8 mouse cellular contexts compared by ENCODE assay signal in genomic region chr9:25482322-25482998, GRCm38 (mm10). TPM values are rescaled to one million over a fixed set of nuclear protein-coding genes. Genes with fewer than 3 reads are reported as not detected.
DNase-seq lines count a peak whose midpoint lies in the region; ATAC-seq and TF ChIP-seq lines count a peak whose summit lies in the region.

No protein-coding gene starts in this region.

- peaks cover 8% of the 10 kb centered on the region; the same call in 1 of the 2 replicates for H3K4me1 ChIP-seq in kidney, embryonic 14.5 days (ENCODE audit: control insufficient read depth, insufficient read depth, low read length)
- H3K4me1 ChIP-seq in heart, embryonic 15.5 days (replicated peaks), result peaks cover 55% of the 10 kb centered on the region
- peaks cover 51% of the 10 kb centered on the region for H3K4me1 ChIP-seq in liver, embryonic 15.5 days (replicated peaks)
- H3K4me1 ChIP-seq in small intestine, adult 2 months (ENCODE audit: control insufficient read depth, insufficient read depth, insufficient read length, low read length), result peaks cover 17% of the 10 kb centered on the region

- 0 out of 2 replicates have a peak, but pooled peaks cover 2% of the 10 kb centered on the region for H3K27me3 ChIP-seq in kidney, embryonic 14.5 days (ENCODE audit: control insufficient read depth, insufficient read depth, low read length)
- H3K27me3 ChIP-seq in heart, embryonic 15.5 days, result no peaks in the 10 kb centered on the region
- H3K27me3 ChIP-seq in liver, embryonic 15.5 days, result peaks cover 19% of the 10 kb centered on the region
- no peaks in the 10 kb centered on the region for H3K27me3 ChIP-seq in small intestine, adult 2 months (ENCODE audit: control insufficient read depth, insufficient read depth, low read length)

- DNase-seq in kidney, adult 9 months, result no peak
- DNase-seq in brain, adult 2 months (ENCODE audit: low read depth, low spot score), result peak; percentile 33
- no peak for DNase-seq in Muller cell, postnatal 12 days (ENCODE audit: inconsistent ontology term)

- TF ChIP-seq CTCF in small intestine, adult 2 months (IDR thresholded peaks at IDR 0.05; ENCODE audit: extremely low read depth, insufficient read length, insufficient replicate concordance, low read depth, low read length), result no peak

- no peak for ATAC-seq in kidney, embryonic 14.5 days (ENCODE audit: low FRiP score, low TSS enrichment)
- no peak for ATAC-seq in heart, embryonic 15.5 days (replicated peaks; ENCODE audit: insufficient number of reproducible peaks, insufficient read depth, low FRiP score, low read depth)
- ATAC-seq in liver, embryonic 15.5 days (ENCODE audit: insufficient read depth), result no peak
- ATAC-seq in activated CD4-positive, CD25-positive, alpha-beta regulatory T cell, adult 4 months, result no peak

- TF ChIP-seq POLR2A in small intestine, adult 2 months (IDR thresholded peaks at IDR 0.05; ENCODE audit: low read depth, low read length), result peak; percentile 29; the same call in 1 of the 2 replicates

- H3K4me2 ChIP-seq in kidney, embryonic 14.5 days (replicated peaks; ENCODE audit: low read depth, low read length), result peak overlapping the region; percentile 75; the same call in 1 of the 2 replicates
- peak overlapping the region; percentile 90 for H3K4me2 ChIP-seq in heart, embryonic 15.5 days
- H3K4me2 ChIP-seq in liver, embryonic 15.5 days, result peak overlapping the region; percentile 82

- H3K36me3 ChIP-seq in kidney, embryonic 14.5 days (ENCODE audit: control insufficient read depth, insufficient read depth, low read length), result no peaks in the 10 kb centered on the region
- no peaks in the 10 kb centered on the region for H3K36me3 ChIP-seq in heart, embryonic 15.5 days
- H3K36me3 ChIP-seq in liver, embryonic 15.5 days (replicated peaks), result no peaks in the 10 kb centered on the region
- 0 out of 2 replicates have a peak, but pooled peaks cover 2% of the 10 kb centered on the region for H3K36me3 ChIP-seq in small intestine, adult 2 months (ENCODE audit: control insufficient read depth, insufficient read depth, low read length)

- no peak overlapping the region for H3K27ac ChIP-seq in kidney, embryonic 14.5 days (ENCODE audit: low read depth, low read length)
- H3K27ac ChIP-seq in heart, embryonic 15.5 days, result no peak overlapping the region
- no peak overlapping the region for H3K27ac ChIP-seq in liver, embryonic 15.5 days (replicated peaks)
- H3K27ac ChIP-seq in small intestine, adult 2 months (ENCODE audit: insufficient read depth, low read depth, low read length), result no peak overlapping the region

- H3K9me3 ChIP-seq in kidney, embryonic 14.5 days (ENCODE audit: control insufficient read depth, low read length), result no peaks in the 10 kb centered on the region
- no peaks in the 10 kb centered on the region for H3K9me3 ChIP-seq in heart, embryonic 15.5 days (replicated peaks)
- no peaks in the 10 kb centered on the region for H3K9me3 ChIP-seq in liver, embryonic 15.5 days (replicated peaks)

- 45% methylated on average over 22 of the region's 22 CpGs for WGBS in kidney, embryonic 14.5 days
- 34% methylated on average over 22 of the region's 22 CpGs for WGBS in heart, embryonic 15.5 days
- 35% methylated on average over 22 of the region's 22 CpGs for WGBS in liver, embryonic 15.5 days (ENCODE audit: insufficient replicate concordance)
- WGBS in small intestine, adult 2 months, result 60% methylated on average over 22 of the region's 22 CpGs

- H3K9ac ChIP-seq in kidney, embryonic 14.5 days (ENCODE audit: low read depth, low read length), result no peak overlapping the region
- H3K9ac ChIP-seq in heart, embryonic 15.5 days, result peak overlapping the region; percentile 84
- H3K9ac ChIP-seq in liver, embryonic 15.5 days, result no peak overlapping the region

- peak overlapping the region; percentile 64; the same call in 1 of the 2 replicates for H3K4me3 ChIP-seq in kidney, embryonic 14.5 days (ENCODE audit: low read length)
- peak overlapping the region; percentile 90 for H3K4me3 ChIP-seq in heart, embryonic 15.5 days
- peak overlapping the region; percentile 64 for H3K4me3 ChIP-seq in liver, embryonic 15.5 days (replicated peaks)
- peak overlapping the region; percentile 93 for H3K4me3 ChIP-seq in small intestine, adult 2 months (ENCODE audit: low read depth, low read length)

RNA-seq across cellular contexts. Expression of gene Eepd1, which starts 1.1 kb away (rescaled TPM):
- 2.6 and 6.1 TPM in 2 replicates for polyA plus RNA-seq in kidney, embryonic 14.5 days (2014; fragmentation: Nextera tagmentation; extraction: Ambion mirVana)
- polyA plus RNA-seq in heart, embryonic 15.5 days (2015; fragmentation: Nextera tagmentation; extraction: Ambion mirVana), result 21.4 and 21.5 TPM in 2 replicates
- 5.9 and 7.0 TPM in 2 replicates for polyA plus RNA-seq in liver, embryonic 15.5 days (2015; fragmentation: Nextera tagmentation; extraction: Ambion mirVana)
- 9.1 and 22.7 TPM in 2 replicates for polyA plus RNA-seq in small intestine, adult 2 months (2012; rRNA removed)
- under 1 TPM; 0.32 to 0.56 TPM for polyA plus RNA-seq in activated CD4-positive, CD25-positive, alpha-beta regulatory T cell, adult 4 months (2017; shearing (Covaris generic))
